Mouse (Mus musculus): Measurements from ENCODE around the gene Khdc3. TPM values are rescaled to one million over a fixed set of nuclear protein-coding genes. Genes with fewer than 3 reads are reported as not detected.
"Not testable (repeated sequence)": the region's sequence is repeated elsewhere in the genome, so short reads cannot be mapped to it uniquely, and the experiment has no call there.

Gene Khdc3
- polyA plus RNA-seq (2015; fragmentation: Nextera tagmentation; extraction: Ambion mirVana): 0.22 TPM in 1 of 2 replicates, not detected in the other

DNA sequence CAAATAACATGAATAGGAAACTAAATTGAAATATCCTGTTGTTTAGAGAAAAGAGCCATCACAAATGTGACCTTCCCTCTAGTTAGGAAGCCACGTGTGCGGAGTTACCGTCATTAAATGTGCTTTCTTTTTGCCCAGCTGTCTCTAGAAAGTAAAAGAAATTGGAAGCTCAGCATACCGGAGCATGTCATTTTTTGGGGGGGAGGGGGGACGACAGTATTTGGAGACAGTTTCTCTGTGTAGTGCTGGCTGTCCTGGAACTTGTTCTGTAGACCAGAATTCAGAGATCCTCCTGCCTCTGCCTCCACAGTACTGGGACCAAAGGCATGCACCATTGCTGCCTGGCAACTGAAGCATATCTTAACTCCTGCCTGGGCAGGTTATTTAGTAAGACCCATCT, at the start of gene Khdc3:
Khdc3 (plus strand) TSS at position 301 of the 400 bp plus-strand sequence.
- no peak for ATAC-seq (ENCODE audit: insufficient number of reproducible peaks, insufficient read depth, low FRiP score, low TSS enrichment, low read depth)
- Histone ChIP-seq H3K4me2 (no peak within 1 kb of the TSS), H3K4me3 (no peak within 1 kb of the TSS), H3K4me1 (peaks cover 9% of the 10 kb centered on the region), H3K27me3 (peaks cover 39% of the 10 kb centered on the region), H3K9me3 (no peaks in the 10 kb centered on the region), H3K9ac (no peak within 1 kb of the TSS), H3K36me3 (no peaks in the 10 kb centered on the region), H3K27ac (no peak within 1 kb of the TSS)
- WGBS: 76% methylated on average over 5 of the region's 5 CpGs

DNA sequence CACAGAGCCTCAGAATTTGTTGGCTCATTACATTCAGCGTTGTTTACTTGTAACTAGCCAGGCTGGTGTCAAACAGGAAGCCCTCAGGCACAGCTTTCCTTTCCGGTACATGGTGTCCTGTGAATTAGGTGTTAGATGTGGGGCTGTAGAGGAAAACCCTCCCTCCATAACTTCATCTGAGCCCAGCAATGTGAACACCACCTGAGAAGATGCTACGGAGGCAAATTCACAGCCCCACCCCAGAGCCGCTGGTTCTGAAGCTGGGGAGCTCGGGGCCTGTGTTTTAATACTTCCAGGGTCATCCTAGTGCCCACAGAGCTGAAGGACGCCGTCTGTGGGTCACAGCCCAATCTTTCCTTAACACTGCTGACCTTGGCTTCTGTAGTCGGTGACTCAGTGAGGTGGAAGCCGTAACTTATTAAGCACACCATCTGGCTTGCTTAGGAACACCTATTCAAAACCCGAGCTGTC, 46.2 kb upstream of the Khdc3 start:
- H3K4me1 ChIP-seq: peaks cover 6% of the 10 kb centered on the region

DNA sequence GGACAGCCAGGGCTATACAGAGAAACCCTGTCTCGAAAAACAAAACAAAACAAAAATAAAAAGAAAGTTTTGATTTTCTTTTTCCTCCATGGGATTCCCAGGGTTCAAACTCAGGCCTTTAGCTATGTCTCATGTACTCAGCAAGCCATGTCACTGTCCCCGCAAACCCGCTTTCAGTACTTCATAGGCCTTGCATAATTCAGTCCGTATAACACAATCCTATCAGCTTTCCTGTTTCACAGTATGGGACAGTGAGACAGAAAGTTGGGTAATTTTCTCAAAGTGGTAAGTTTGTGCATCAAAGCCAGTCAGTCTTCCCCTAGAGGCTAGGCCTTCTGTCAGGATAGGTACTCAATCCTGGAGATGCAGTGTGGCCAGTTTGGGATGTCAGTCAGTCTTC, 42.4 kb upstream of the Khdc3 start:
- Histone ChIP-seq H3K27ac (no peak overlapping the region), H3K36me3 (no peaks in the 10 kb centered on the region), H3K27me3 (no peaks in the 10 kb centered on the region), H3K4me2 (no peak overlapping the region), H3K9ac (no peak overlapping the region), H3K9me3 (no peaks in the 10 kb centered on the region), H3K4me1 (peaks cover 11% of the 10 kb centered on the region), H3K4me3 (no peak overlapping the region)
- ATAC-seq (ENCODE audit: insufficient number of reproducible peaks, insufficient read depth, low FRiP score, low TSS enrichment, low read depth): no peak
- WGBS: 87% methylated on average over 4 of the region's 4 CpGs

More for the DNA sequence above, 46.2 kb upstream of the Khdc3 start:
- WGBS: 56% methylated on average over 10 of the region's 10 CpGs
- no peak overlapping the region for H3K27ac ChIP-seq
- no peak overlapping the region for H3K4me3 ChIP-seq
- H3K9ac ChIP-seq: no peak overlapping the region
- ATAC-seq (ENCODE audit: insufficient number of reproducible peaks, insufficient read depth, low FRiP score, low TSS enrichment, low read depth): no peak
- no peaks in the 10 kb centered on the region for H3K9me3 ChIP-seq
- no peaks in the 10 kb centered on the region for H3K27me3 ChIP-seq
- no peaks in the 10 kb centered on the region for H3K36me3 ChIP-seq
- no peak overlapping the region for H3K4me2 ChIP-seq

DNA sequence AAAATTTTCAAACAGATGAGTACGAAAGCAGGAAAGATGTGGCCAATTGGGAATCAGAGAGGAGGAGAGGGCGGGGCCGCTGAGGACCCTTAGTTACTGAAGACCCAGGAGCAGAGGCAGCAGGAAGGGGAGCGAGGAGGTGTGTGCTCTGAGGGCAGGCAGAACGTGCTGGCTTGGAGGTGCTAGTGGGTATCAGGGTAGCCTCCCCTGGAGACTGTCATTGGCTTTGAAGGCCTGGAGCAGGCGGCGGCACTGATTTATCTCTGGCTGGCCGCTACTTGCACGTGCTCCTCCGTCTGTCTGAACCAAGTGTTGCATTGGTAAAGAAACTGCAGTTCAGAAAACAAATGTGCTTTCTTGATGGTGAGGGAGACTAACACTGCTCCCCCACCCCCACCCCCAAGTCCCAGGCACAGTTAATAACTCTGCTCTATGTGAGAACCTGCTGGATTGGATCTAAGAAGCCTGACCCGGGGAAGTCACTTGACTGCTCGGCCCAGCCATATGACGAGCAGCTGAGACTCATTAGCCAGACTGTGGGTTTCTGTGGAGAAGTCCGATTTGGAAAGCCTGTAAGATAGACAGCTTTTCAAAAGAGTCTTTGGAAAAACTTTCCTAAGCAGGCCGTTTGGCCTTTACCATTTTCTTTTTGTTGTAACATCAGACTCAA, 37.9 kb upstream of the Khdc3 start:
- no peaks in the 10 kb centered on the region for H3K27me3 ChIP-seq
- peak overlapping the region; percentile 58 for H3K9ac ChIP-seq
- peak overlapping the region; percentile 83 for H3K27ac ChIP-seq
- H3K4me2 ChIP-seq: peak overlapping the region; percentile 60
- 13% methylated on average over 15 of the region's 15 CpGs for WGBS
- H3K4me3 ChIP-seq: peak overlapping the region; percentile 23
- peak; percentile 60; the same call in 1 of the 2 replicates for ATAC-seq (ENCODE audit: insufficient number of reproducible peaks, insufficient read depth, low FRiP score, low TSS enrichment, low read depth)
- H3K4me1 ChIP-seq: peaks cover 30% of the 10 kb centered on the region
- no peaks in the 10 kb centered on the region for H3K9me3 ChIP-seq
- H3K36me3 ChIP-seq: no peaks in the 10 kb centered on the region

DNA sequence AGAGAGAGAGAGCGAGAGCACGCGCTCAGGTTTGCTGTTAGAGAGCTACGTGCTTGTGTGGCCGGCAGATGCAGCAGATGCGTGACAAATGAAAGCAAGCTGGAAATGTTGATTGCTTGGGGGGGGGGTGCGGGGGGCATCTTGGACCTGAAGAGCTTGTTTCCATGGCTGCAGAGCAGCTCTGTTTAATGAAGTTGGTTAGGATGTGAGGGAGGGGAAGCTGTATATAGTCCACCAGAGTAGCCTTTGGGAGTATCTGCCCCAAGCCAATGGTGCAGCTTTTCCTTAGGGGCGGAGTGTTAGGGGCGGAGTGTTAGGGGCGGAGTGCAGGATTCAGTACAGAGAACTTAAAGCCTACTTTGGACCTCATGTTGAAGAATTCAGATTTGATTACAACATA, 34.5 kb upstream of the Khdc3 start:
- no peaks in the 10 kb centered on the region for H3K9me3 ChIP-seq
- H3K27ac ChIP-seq: peak overlapping the region; percentile 80
- 12% methylated on average over 10 of the region's 10 CpGs for WGBS
- H3K4me2 ChIP-seq: peak overlapping the region; percentile 46
- H3K4me3 ChIP-seq: peak overlapping the region; percentile 10; the same call in 1 of the 2 replicates
- peak; percentile 81 for ATAC-seq (ENCODE audit: insufficient number of reproducible peaks, insufficient read depth, low FRiP score, low TSS enrichment, low read depth)
- peaks cover 30% of the 10 kb centered on the region for H3K4me1 ChIP-seq
- no peaks in the 10 kb centered on the region for H3K36me3 ChIP-seq
- H3K9ac ChIP-seq: no peak overlapping the region
- no peaks in the 10 kb centered on the region for H3K27me3 ChIP-seq

DNA sequence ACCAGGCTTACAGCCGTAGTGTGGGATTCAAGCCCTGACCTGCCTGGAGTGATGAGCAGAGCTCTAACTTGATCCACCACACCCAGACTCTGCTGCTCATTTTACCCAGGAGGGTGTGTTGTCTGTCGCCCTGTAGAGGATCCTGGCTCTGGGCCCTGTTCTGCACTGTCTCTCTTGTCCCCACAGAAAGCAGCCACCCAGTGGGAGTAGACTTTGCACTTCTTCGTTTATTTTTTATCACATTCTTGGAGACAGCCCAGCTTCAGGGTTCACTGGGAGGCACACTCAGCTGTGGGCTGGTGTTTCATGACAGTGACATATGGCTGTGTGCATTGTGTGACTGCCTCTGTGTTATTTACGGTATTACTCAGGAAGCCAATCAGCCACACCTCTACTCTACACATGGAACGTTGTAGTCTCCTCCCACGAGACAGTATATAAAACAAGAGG, 33.4 kb upstream of the Khdc3 start:
- no peak overlapping the region for H3K4me3 ChIP-seq
- 0 out of 2 replicates have a peak overlapping the region, but pooled peaks have one; percentile 46 for H3K4me2 ChIP-seq
- H3K27ac ChIP-seq: peak overlapping the region; percentile 80
- WGBS: 42% methylated on average over 6 of the region's 6 CpGs
- ATAC-seq (ENCODE audit: insufficient number of reproducible peaks, insufficient read depth, low FRiP score, low TSS enrichment, low read depth): peak; percentile 70
- no peaks in the 10 kb centered on the region for H3K36me3 ChIP-seq
- peaks cover 29% of the 10 kb centered on the region for H3K4me1 ChIP-seq
- no peaks in the 10 kb centered on the region for H3K9me3 ChIP-seq
- H3K27me3 ChIP-seq: no peaks in the 10 kb centered on the region
- peak overlapping the region; percentile 44 for H3K9ac ChIP-seq

DNA sequence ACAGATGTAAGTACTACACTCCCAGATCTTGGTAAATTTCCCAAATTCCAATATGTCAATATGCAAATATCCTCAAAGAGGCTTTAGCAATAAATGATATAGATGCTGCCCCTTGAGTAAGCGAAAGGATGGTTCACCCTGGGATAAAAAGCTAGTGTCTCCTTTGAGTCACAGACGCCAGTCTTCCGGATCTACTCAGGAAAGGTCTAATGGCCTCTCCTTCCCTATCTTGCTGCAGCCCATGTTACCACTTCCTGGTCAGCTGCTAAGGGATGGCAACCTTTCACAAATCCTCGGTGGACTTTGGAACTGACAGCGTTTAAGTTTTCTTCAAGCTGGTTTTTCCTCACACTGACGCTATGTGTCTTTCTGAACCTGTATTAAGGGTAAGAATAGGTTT, 32.9 kb upstream of the Khdc3 start:
- Histone ChIP-seq H3K9ac (no peak overlapping the region), H3K27ac (peak overlapping the region; percentile 80)
- WGBS: 83% methylated on average over 6 of the region's 6 CpGs

DNA sequence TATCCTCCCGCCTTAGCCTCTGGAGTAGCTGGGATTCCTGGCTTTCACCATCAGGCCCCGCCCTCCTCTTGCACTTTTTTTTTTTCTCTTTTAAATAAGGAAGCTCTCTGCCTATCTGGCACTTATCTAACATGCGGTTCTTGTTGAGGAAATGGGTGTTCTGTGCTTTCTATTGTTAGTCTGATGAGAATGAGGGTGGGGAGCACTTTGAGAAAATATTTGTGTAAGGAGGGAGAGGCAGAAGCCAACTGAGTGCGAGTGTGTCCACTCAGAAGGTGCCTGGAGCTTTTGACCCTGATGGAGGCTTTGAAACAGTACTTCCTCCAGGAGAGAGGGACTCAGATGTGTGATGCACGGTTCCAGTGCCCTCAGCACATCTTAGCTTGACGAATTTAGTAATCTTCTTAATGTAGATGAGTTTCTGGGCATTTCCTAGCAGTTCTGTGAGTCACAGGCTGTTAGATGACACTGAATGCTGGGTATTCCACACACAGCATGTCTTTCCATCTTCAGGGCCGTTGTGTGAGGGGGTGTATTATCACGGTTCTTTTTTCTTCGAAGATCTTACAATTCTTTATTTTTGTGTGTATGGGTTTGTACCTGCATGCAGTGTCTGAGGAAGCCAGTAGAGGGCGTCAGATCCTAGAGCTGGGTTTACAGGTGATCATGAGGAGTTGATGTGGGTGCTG, 30.5 kb upstream of the Khdc3 start:
- ATAC-seq (ENCODE audit: insufficient number of reproducible peaks, insufficient read depth, low FRiP score, low TSS enrichment, low read depth): no peak
- WGBS: 67% methylated on average over 10 of the region's 10 CpGs

More for the DNA sequence above, 32.9 kb upstream of the Khdc3 start:
- ATAC-seq (ENCODE audit: insufficient number of reproducible peaks, insufficient read depth, low FRiP score, low TSS enrichment, low read depth): no peak
- H3K4me2 ChIP-seq: no peak overlapping the region
- no peaks in the 10 kb centered on the region for H3K9me3 ChIP-seq
- H3K4me1 ChIP-seq: peaks cover 25% of the 10 kb centered on the region
- H3K36me3 ChIP-seq: no peaks in the 10 kb centered on the region
- no peak overlapping the region for H3K4me3 ChIP-seq
- H3K27me3 ChIP-seq: no peaks in the 10 kb centered on the region

DNA sequence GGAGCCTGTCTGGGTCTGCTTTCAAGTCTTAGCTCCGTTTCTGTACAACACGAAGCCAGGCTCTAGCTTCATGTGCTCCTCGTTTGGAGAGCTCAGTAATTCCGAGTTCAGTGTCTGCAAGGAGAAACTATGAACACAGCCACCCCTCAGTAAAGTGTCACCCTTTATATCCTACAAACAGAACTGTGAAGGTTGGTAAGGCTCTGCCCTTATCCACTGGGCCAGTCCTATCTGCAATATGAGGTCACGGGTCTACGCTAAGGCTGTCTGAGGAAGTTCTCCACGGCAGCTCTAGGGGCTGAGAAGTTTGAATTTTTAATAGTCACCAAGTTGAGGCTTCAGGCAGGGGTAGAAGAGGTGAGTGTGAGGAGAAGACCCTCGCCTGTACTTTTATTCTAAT, 29.2 kb upstream of the Khdc3 start:
- Histone ChIP-seq H3K9me3 (no peaks in the 10 kb centered on the region), H3K9ac (no peak overlapping the region), H3K4me3 (no peak overlapping the region), H3K36me3 (0 out of 2 replicates have a peak, but pooled peaks cover 3% of the 10 kb centered on the region), H3K4me2 (no peak overlapping the region), H3K4me1 (peaks cover 11% of the 10 kb centered on the region), H3K27me3 (no peaks in the 10 kb centered on the region), H3K27ac (no peak overlapping the region)
- no peak for ATAC-seq (ENCODE audit: insufficient number of reproducible peaks, insufficient read depth, low FRiP score, low TSS enrichment, low read depth)
- 73% methylated on average over 8 of the region's 8 CpGs for whole genome bisulfite sequencing

More for the DNA sequence above, 30.5 kb upstream of the Khdc3 start:
- Histone ChIP-seq H3K4me2 (no peak overlapping the region), H3K27ac (no peak overlapping the region), H3K36me3 (0 out of 2 replicates have a peak, but pooled peaks cover 3% of the 10 kb centered on the region), H3K9me3 (no peaks in the 10 kb centered on the region), H3K9ac (no peak overlapping the region), H3K4me1 (peaks cover 15% of the 10 kb centered on the region), H3K4me3 (no peak overlapping the region), H3K27me3 (no peaks in the 10 kb centered on the region)

DNA sequence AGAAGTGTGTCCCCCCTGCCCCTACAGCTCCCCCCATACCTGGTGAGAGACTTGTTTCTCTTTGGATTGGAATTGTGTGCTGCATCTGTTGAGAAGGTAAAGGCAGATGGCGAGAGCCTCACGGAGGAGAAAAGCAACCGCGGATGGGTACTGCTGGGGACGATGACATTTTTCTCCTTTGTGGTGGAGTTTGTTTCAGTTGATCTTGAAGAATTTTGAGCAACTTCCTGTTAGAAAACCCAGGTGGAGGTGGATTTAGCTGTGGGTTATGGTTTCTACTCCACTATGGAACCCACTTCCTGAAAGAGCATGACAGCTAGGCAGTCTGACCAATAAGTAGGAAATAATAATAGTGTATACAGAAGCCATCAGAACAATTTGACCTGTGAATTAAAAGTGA, 28.5 kb upstream of the Khdc3 start:
- Histone ChIP-seq H3K9ac (no peak overlapping the region), H3K4me1 (peaks cover 3% of the 10 kb centered on the region), H3K36me3 (0 out of 2 replicates have a peak, but pooled peaks cover 3% of the 10 kb centered on the region), H3K27ac (no peak overlapping the region), H3K27me3 (no peaks in the 10 kb centered on the region), H3K4me2 (no peak overlapping the region), H3K4me3 (no peak overlapping the region), H3K9me3 (no peaks in the 10 kb centered on the region)
- WGBS: 87% methylated on average over 5 of the region's 5 CpGs
- ATAC-seq (ENCODE audit: insufficient number of reproducible peaks, insufficient read depth, low FRiP score, low TSS enrichment, low read depth): no peak

DNA sequence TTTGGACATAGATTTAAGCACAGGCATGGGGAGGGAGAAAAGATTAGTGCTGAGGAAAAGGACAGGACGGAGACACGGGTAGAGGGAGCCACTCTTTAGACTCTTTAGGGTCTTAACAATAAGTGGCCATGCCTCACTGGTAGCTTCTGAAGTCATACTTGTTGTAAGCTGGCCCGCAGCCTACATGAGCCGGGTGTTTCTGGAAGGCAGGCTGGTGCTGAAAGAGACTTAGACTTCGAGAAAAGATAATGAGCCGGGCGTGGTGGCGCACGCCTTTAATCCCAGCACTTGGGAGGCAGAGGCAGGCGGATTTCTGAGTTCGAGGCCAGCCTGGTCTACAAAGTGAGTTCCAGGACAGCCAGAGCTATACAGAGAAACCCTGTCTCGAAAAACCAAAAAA, 22.3 kb upstream of the Khdc3 start:
- not testable (repeated sequence) for ATAC-seq (ENCODE audit: insufficient number of reproducible peaks, insufficient read depth, low FRiP score, low TSS enrichment, low read depth); H3K4me3 ChIP-seq
- 87% methylated on average over 11 of the region's 12 CpGs for WGBS

More for the DNA sequence above, 22.3 kb upstream of the Khdc3 start:
- H3K4me1 ChIP-seq, H3K27ac ChIP-seq, H3K9ac ChIP-seq, H3K36me3 ChIP-seq, H3K27me3 ChIP-seq, H3K9me3 ChIP-seq, H3K4me2 ChIP-seq: not testable (repeated sequence)

Data from embryonic facial prominence, embryonic 13.5 days (tissue).